Mouse (Mus musculus): ENCODE data around the gene Kxd1. TPM values are rescaled to one million over a fixed set of nuclear protein-coding genes. Genes with fewer than 3 reads are reported as not detected.
A peak's percentile ranks its signal among the peaks of the same experiment; 100 is the strongest.

The Kxd1 gene
- polyA plus RNA-seq, 1 experiment from 2014 or later, result 50.5 TPM

- no peak for ATAC-seq (ENCODE audit: low FRiP score)
- H3K27ac ChIP-seq, result no peak overlapping the region
- H3K4me1 ChIP-seq (replicated peaks), result peaks cover 36% of the 10 kb centered on the region
- 0 out of 2 replicates have a peak overlapping the region, but pooled peaks have one; percentile 5 for H3K9ac ChIP-seq
- peaks cover 12% of the 10 kb centered on the region for H3K36me3 ChIP-seq
- no peak overlapping the region for H3K4me3 ChIP-seq
- WGBS, result 74% methylated on average over 5 of the region's 5 CpGs
- H3K4me2 ChIP-seq, result no peak overlapping the region
- H3K27me3 ChIP-seq, result no peaks in the 10 kb centered on the region
- H3K9me3 ChIP-seq, result no peaks in the 10 kb centered on the region
These were observed 60.5 kb downstream of the Kxd1 start for GRCm38 (mm10) chr8:70467229-70467725.

GRCm38 (mm10) chr8:70466771-70467170 is 61.0 kb downstream of the Kxd1 start:
- Histone ChIP-seq H3K36me3 (peaks cover 12% of the 10 kb centered on the region), H3K27me3 (no peaks in the 10 kb centered on the region), H3K4me3 (no peak overlapping the region), H3K27ac (no peak overlapping the region), H3K9ac (0 out of 2 replicates have a peak overlapping the region, but pooled peaks have one; percentile 5), H3K4me1 (replicated peaks) (peaks cover 36% of the 10 kb centered on the region), H3K9me3 (no peaks in the 10 kb centered on the region), H3K4me2 (no peak overlapping the region)
- no peak for ATAC-seq (ENCODE audit: low FRiP score)
- 71% methylated on average over 11 of the region's 11 CpGs for WGBS

GRCm38 (mm10) chr8:70466305-70466704 is 61.5 kb downstream of the Kxd1 start:
- WGBS, result 85% methylated on average over 4 of the region's 4 CpGs
- Histone ChIP-seq H3K4me1 (replicated peaks) (peaks cover 36% of the 10 kb centered on the region), H3K9me3 (no peaks in the 10 kb centered on the region), H3K4me3 (no peak overlapping the region), H3K9ac (no peak overlapping the region), H3K27me3 (no peaks in the 10 kb centered on the region), H3K4me2 (no peak overlapping the region), H3K27ac (no peak overlapping the region), H3K36me3 (peaks cover 12% of the 10 kb centered on the region)
- ATAC-seq (ENCODE audit: low FRiP score), result no peak

GRCm38 (mm10) chr8:70465701-70466100 is 62.1 kb downstream of the Kxd1 start:
- no peaks in the 10 kb centered on the region for H3K9me3 ChIP-seq
- no peak for ATAC-seq (ENCODE audit: low FRiP score)
- WGBS, result 98% methylated on average over 4 of the region's 4 CpGs
- no peak overlapping the region for H3K4me2 ChIP-seq
- peaks cover 36% of the 10 kb centered on the region for H3K4me1 ChIP-seq (replicated peaks)
- peaks cover 12% of the 10 kb centered on the region for H3K36me3 ChIP-seq
- H3K27me3 ChIP-seq, result no peaks in the 10 kb centered on the region
- no peak overlapping the region for H3K27ac ChIP-seq
- H3K4me3 ChIP-seq, result no peak overlapping the region
- no peak overlapping the region for H3K9ac ChIP-seq

- no peak for ATAC-seq (ENCODE audit: low FRiP score)
- no peak overlapping the region for H3K27ac ChIP-seq
- H3K4me1 ChIP-seq (replicated peaks), result peaks cover 25% of the 10 kb centered on the region
- H3K9me3 ChIP-seq, result no peaks in the 10 kb centered on the region
- no peaks in the 10 kb centered on the region for H3K27me3 ChIP-seq
- no peak overlapping the region for H3K4me2 ChIP-seq
- H3K9ac ChIP-seq, result no peak overlapping the region
- H3K36me3 ChIP-seq, result peaks cover 12% of the 10 kb centered on the region
- WGBS, result 94% methylated on average over 6 of the region's 6 CpGs
- H3K4me3 ChIP-seq, result no peak overlapping the region
These were observed 63.6 kb downstream of the Kxd1 start for GRCm38 (mm10) chr8:70464162-70464561.

- Histone ChIP-seq H3K36me3 (peaks cover 12% of the 10 kb centered on the region), H3K4me2 (no peak overlapping the region), H3K4me1 (replicated peaks) (peaks cover 20% of the 10 kb centered on the region), H3K27me3 (no peaks in the 10 kb centered on the region), H3K9ac (no peak overlapping the region), H3K4me3 (no peak overlapping the region), H3K9me3 (no peaks in the 10 kb centered on the region), H3K27ac (no peak overlapping the region)
- WGBS, result 62% methylated on average over 4 of the region's 4 CpGs
- no peak for ATAC-seq (ENCODE audit: low FRiP score)
These were observed 64.5 kb downstream of the Kxd1 start for GRCm38 (mm10) chr8:70463306-70463705.

- no peak overlapping the region for H3K4me3 ChIP-seq
- 93% methylated on average over 8 of the region's 8 CpGs for WGBS
- H3K4me1 ChIP-seq (replicated peaks), result peaks cover 14% of the 10 kb centered on the region
- H3K27me3 ChIP-seq, result no peaks in the 10 kb centered on the region
- no peak overlapping the region for H3K9ac ChIP-seq
- no peak overlapping the region for H3K27ac ChIP-seq
- peaks cover 12% of the 10 kb centered on the region for H3K36me3 ChIP-seq
- no peak overlapping the region for H3K4me2 ChIP-seq
- no peak for ATAC-seq (ENCODE audit: low FRiP score)
- no peaks in the 10 kb centered on the region for H3K9me3 ChIP-seq
These were observed 65.3 kb downstream of the Kxd1 start for GRCm38 (mm10) chr8:70462516-70462813.

GRCm38 (mm10) chr8:70461765-70462515 is 65.8 kb downstream of the Kxd1 start:
- Histone ChIP-seq H3K27me3 (no peaks in the 10 kb centered on the region), H3K36me3 (peaks cover 12% of the 10 kb centered on the region), H3K4me2 (no peak overlapping the region), H3K9ac (no peak overlapping the region), H3K9me3 (no peaks in the 10 kb centered on the region), H3K4me1 (replicated peaks) (peaks cover 9% of the 10 kb centered on the region), H3K4me3 (no peak overlapping the region), H3K27ac (no peak overlapping the region)
- 0 out of 2 replicates have a peak, but pooled peaks have one; percentile 12 for ATAC-seq (ENCODE audit: low FRiP score)
- WGBS, result 91% methylated on average over 16 of the region's 16 CpGs

GRCm38 (mm10) chr8:70460606-70461005 is 67.2 kb downstream of the Kxd1 start:
- Histone ChIP-seq H3K4me3 (no peak overlapping the region), H3K27me3 (no peaks in the 10 kb centered on the region), H3K9me3 (no peaks in the 10 kb centered on the region), H3K4me2 (no peak overlapping the region), H3K9ac (no peak overlapping the region), H3K4me1 (replicated peaks) (peaks cover 8% of the 10 kb centered on the region), H3K27ac (no peak overlapping the region), H3K36me3 (peaks cover under 1% of the 10 kb centered on the region; the same call in 1 of the 2 replicates)
- ATAC-seq (ENCODE audit: low FRiP score), result no peak
- WGBS, result 85% methylated on average over 9 of the region's 9 CpGs

GRCm38 (mm10) chr8:70460199-70460598 is 67.6 kb downstream of the Kxd1 start:
- H3K36me3 ChIP-seq, result no peaks in the 10 kb centered on the region
- peaks cover 8% of the 10 kb centered on the region for H3K4me1 ChIP-seq (replicated peaks)
- H3K4me3 ChIP-seq, result no peak overlapping the region
- H3K27me3 ChIP-seq, result no peaks in the 10 kb centered on the region
- no peak overlapping the region for H3K4me2 ChIP-seq
- H3K27ac ChIP-seq, result no peak overlapping the region
- WGBS, result 94% methylated on average over 5 of the region's 5 CpGs
- ATAC-seq (ENCODE audit: low FRiP score), result no peak
- no peak overlapping the region for H3K9ac ChIP-seq
- H3K9me3 ChIP-seq, result no peaks in the 10 kb centered on the region

GRCm38 (mm10) chr8:70459636-70460035 is 68.1 kb downstream of the Kxd1 start:
- no peak overlapping the region for H3K4me3 ChIP-seq
- no peak for ATAC-seq (ENCODE audit: low FRiP score)
- H3K9ac ChIP-seq, result no peak overlapping the region
- H3K36me3 ChIP-seq, result no peaks in the 10 kb centered on the region
- H3K27ac ChIP-seq, result no peak overlapping the region
- 0 out of 2 replicates have a peak, but pooled peaks cover under 1% of the 10 kb centered on the region for H3K27me3 ChIP-seq
- no peak overlapping the region for H3K4me2 ChIP-seq
- H3K9me3 ChIP-seq, result no peaks in the 10 kb centered on the region
- WGBS, result 93% methylated on average over 2 of the region's 2 CpGs
- H3K4me1 ChIP-seq (replicated peaks), result peaks cover 8% of the 10 kb centered on the region

GRCm38 (mm10) chr8:70458462-70458861 is 69.3 kb downstream of the Kxd1 start:
- Histone ChIP-seq H3K4me1 (replicated peaks) (peaks cover 4% of the 10 kb centered on the region), H3K9ac (no peak overlapping the region), H3K36me3 (no peaks in the 10 kb centered on the region), H3K4me3 (no peak overlapping the region), H3K4me2 (no peak overlapping the region), H3K27ac (no peak overlapping the region), H3K9me3 (no peaks in the 10 kb centered on the region), H3K27me3 (0 out of 2 replicates have a peak, but pooled peaks cover 3% of the 10 kb centered on the region)
- ATAC-seq (ENCODE audit: low FRiP score), result no peak
- WGBS, result 91% methylated on average over 3 of the region's 3 CpGs
